ENCODE assay signal across 13 mouse cellular contexts in genomic region chr11:82313153-82313552, GRCm38 (mm10). TPM values are rescaled to one million over a fixed set of nuclear protein-coding genes. Genes with fewer than 3 reads are reported as not detected.
DNase-seq lines count a peak whose midpoint lies in the region; ATAC-seq and TF ChIP-seq lines count a peak whose summit lies in the region.
"Had no signal": no experiment of that assay in that cellular context is flagged by ENCODE, and none has a peak within 500 bp of the region (broad histone marks: within the 10 kb centered on the region; RNA-seq: fewer than 3 reads in every experiment).

No protein-coding gene starts in this region.

- no peak overlapping the region for H3ac ChIP-seq in myocyte (ENCODE audit: control insufficient read depth, insufficient read length)

- no peak for ATAC-seq in liver, postnatal 0 days
- ATAC-seq in forebrain, embryonic 15.5 days (replicated peaks): no peak
- ATAC-seq: Patski had no signal

- no peaks in the 10 kb centered on the region for H3K27me3 ChIP-seq in liver, postnatal 0 days (ENCODE audit: insufficient read depth, low read length)
- no peaks in the 10 kb centered on the region for H3K27me3 ChIP-seq in myocyte (ENCODE audit: control insufficient read depth, insufficient read depth, insufficient read length)
- H3K27me3 ChIP-seq in forebrain, embryonic 15.5 days: no peaks in the 10 kb centered on the region
- H3K27me3 ChIP-seq: hindbrain, embryonic 15.5 days had no signal

- TF ChIP-seq POLR2A in myocyte (IDR thresholded peaks at IDR 0.05; ENCODE audit: insufficient read length, low read depth): no peak

- H3K36me3 ChIP-seq in liver, postnatal 0 days (replicated peaks; ENCODE audit: insufficient read depth, low read length): no peaks in the 10 kb centered on the region
- H3K36me3 ChIP-seq in myocyte (ENCODE audit: control insufficient read depth, insufficient read depth): no peaks in the 10 kb centered on the region
- no peaks in the 10 kb centered on the region for H3K36me3 ChIP-seq in forebrain, embryonic 15.5 days
- H3K36me3 ChIP-seq: hindbrain, embryonic 15.5 days had no signal

- no peaks in the 10 kb centered on the region for H3K9me3 ChIP-seq in liver, postnatal 0 days (ENCODE audit: low read length)
- H3K9me3 ChIP-seq in forebrain, embryonic 15.5 days: no peaks in the 10 kb centered on the region
- H3K9me3 ChIP-seq: hindbrain, embryonic 15.5 days had no signal

- no peak for TF ChIP-seq CTCF in liver, postnatal 0 days (IDR thresholded peaks at IDR 0.05; ENCODE audit: low read depth)

- no peaks in the 10 kb centered on the region for H3K4me1 ChIP-seq in liver, postnatal 0 days (ENCODE audit: insufficient read depth)
- H3K4me1 ChIP-seq in forebrain, embryonic 15.5 days: peaks cover 12% of the 10 kb centered on the region

- peak; percentile 17 for DNase-seq in liver
- no peak for DNase-seq in liver, postnatal 0 days
- DNase-seq in R1 (ENCODE audit: low read depth, low spot score): peak; percentile 47
- DNase-seq in adrenal gland, postnatal 25 days: peak; percentile 42
- DNase-seq in cerebellum, postnatal 25 days: no peak
- DNase-seq: gastrocnemius, postnatal 10 days; thymus, adult 2 months had no signal

- H3K27ac ChIP-seq in liver, postnatal 0 days (ENCODE audit: low read depth): no peak overlapping the region
- H3K27ac ChIP-seq in forebrain, embryonic 15.5 days (replicated peaks): no peak overlapping the region
- H3K27ac ChIP-seq: hindbrain, embryonic 15.5 days had no signal

- 41% methylated on average over 7 of the region's 7 CpGs for WGBS in liver, postnatal 0 days (ENCODE audit: insufficient replicate concordance)
- 47% methylated on average over 7 of the region's 7 CpGs for WGBS in forebrain, embryonic 15.5 days

- no peaks in the 10 kb centered on the region for H3K79me2 ChIP-seq in myocyte (ENCODE audit: control insufficient read depth, insufficient read depth)

- H3K9ac ChIP-seq in liver, postnatal 0 days (replicated peaks): no peak overlapping the region
- H3K9ac ChIP-seq in forebrain, embryonic 15.5 days (replicated peaks): no peak overlapping the region
- H3K9ac ChIP-seq: hindbrain, embryonic 15.5 days had no signal

- no peak overlapping the region for H3K4me3 ChIP-seq in liver, postnatal 0 days (ENCODE audit: low read depth, low read length)
- no peak overlapping the region for H3K4me3 ChIP-seq in myocyte
- H3K4me3 ChIP-seq in forebrain, embryonic 15.5 days: no peak overlapping the region
- H3K4me3 ChIP-seq: hindbrain, embryonic 15.5 days had no signal

- no peak overlapping the region for H3K4me2 ChIP-seq in liver, postnatal 0 days (ENCODE audit: low read depth, low read length)
- no peak overlapping the region for H3K4me2 ChIP-seq in myocyte (ENCODE audit: low read depth)
- H3K4me2 ChIP-seq in forebrain, embryonic 15.5 days (replicated peaks): no peak overlapping the region
- H3K4me2 ChIP-seq: hindbrain, embryonic 15.5 days had no signal

- TF ChIP-seq EP300 in liver, postnatal 0 days (IDR thresholded peaks at IDR 0.05; ENCODE audit: low read depth): no peak

TF ChIP-seq in myocyte, 11 proteins besides CTCF, POLR2A, EP300 and RAD21:
- peak; percentile 82 for TF ChIP-seq REST (IDR thresholded peaks at IDR 0.05; ENCODE audit: insufficient read depth, insufficient read length)
- TF ChIP-seq TCF3 (IDR thresholded peaks at IDR 0.05; ENCODE audit: insufficient read length, low read depth): no peak
- no peak for TF ChIP-seq USF1 (IDR thresholded peaks at IDR 0.05; ENCODE audit: low read depth)
- no peak for TF ChIP-seq CEBPB (IDR thresholded peaks at IDR 0.05; ENCODE audit: insufficient read depth, poor library complexity, severe bottlenecking)

RNA-seq across cellular contexts. Expression of gene Ccl1, which starts 7.7 kb away (rescaled TPM):
- polyA plus RNA-seq in liver, postnatal 0 days (2015; fragmentation: Nextera tagmentation; extraction: Ambion mirVana): not detected in 2 replicates
- not detected in 2 replicates for total RNA-seq in adrenal gland, postnatal 25 days (2021)
- not detected for polyA plus RNA-seq in myocyte (2012; fragmentation: generic; extraction: Trizol)
- not detected in 2 replicates for polyA plus RNA-seq in forebrain, embryonic 15.5 days (2015; fragmentation: Nextera tagmentation; extraction: Ambion mirVana)
- total RNA-seq: gastrocnemius, postnatal 10 days; layer of hippocampus, postnatal 14 days had no signal
- polyA plus RNA-seq: liver, embryonic 16.5 days; Patski had no signal

Comparison
In these comparisons a context has a peak if more than half of its experiments do, and no peak if none do; other contexts are left out.
1. DNase-seq: peak in liver (single experiment), R1 (single experiment) and adrenal gland, postnatal 25 days (single experiment); none in liver, postnatal 0 days (single experiment) and cerebellum, postnatal 25 days (0 of 2).